Mouse (Mus musculus) brown adipose tissue, adult 24 weeks (tissue): ENCODE measurements around the gene Tgfa. TPM values are rescaled to one million over a fixed set of nuclear protein-coding genes. Genes with fewer than 3 reads are reported as not detected.

Source experiments
- H3K27ac ChIP-seq: fragments of 200-500 bp; replicated peaks from 2 replicates; pipeline ENCODE4 v1.5.1; 2012; ENCODE audit warnings: low read depth, mild to moderate bottlenecking, low read length
- H3K4me1 ChIP-seq: fragments of 200-500 bp; 2 replicates; pipeline ENCODE4 v1.6.1; 2012; ENCODE audit warnings: low read length, mixed read lengths; ENCODE audit not compliant: control insufficient read depth, insufficient read depth, insufficient read length
- H3K4me3 ChIP-seq: fragments of 200-500 bp; 2 replicates; pipeline ENCODE4 v1.5.1; 2012; ENCODE audit warnings: low read depth, mild to moderate bottlenecking, low read length, moderate library complexity; ENCODE audit not compliant: insufficient read depth
- polyA plus RNA-seq: library from polyadenylated mRNA; stranded (reverse); fragments of >200 nt; gene quantifications from 2 replicates; pipeline ENCODE4 v1.2.4, GENCODE M21; 2012; ENCODE audit not compliant: missing spikeins, insufficient read depth, insufficient read length

Gene Tgfa
- polyA plus RNA-seq, 1 experiment: 0.44 TPM

GRCm38 (mm10) chr6:86244866-86245265 is 49.8 kb downstream of the Tgfa start:
- Histone ChIP-seq H3K27ac (no peak overlapping the region), H3K4me3 (no peak overlapping the region), H3K4me1 (peaks cover 7% of the 10 kb centered on the region; the same call in 1 of the 2 replicates)

DNA sequence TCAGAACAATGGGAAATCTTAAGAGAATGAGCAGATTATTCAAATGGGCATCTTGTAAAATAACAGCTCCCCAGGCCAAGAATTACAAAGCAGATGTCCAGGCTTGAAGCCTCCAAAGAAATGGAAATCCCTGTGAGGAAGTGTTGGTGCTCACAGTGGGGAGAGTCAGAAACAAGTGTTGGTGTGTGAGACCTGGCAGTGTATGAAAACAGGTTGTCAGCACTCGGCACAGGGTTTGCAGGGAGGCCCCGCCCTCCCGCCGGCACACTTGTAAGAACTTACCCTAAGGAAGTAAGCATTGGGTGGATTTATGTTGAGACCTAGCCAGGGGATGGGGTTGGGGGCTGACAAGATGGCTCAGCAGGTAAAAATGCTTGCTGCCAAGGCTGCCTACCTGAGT is 50.9 kb downstream of the Tgfa start:
- Histone ChIP-seq H3K4me1 (peaks cover 7% of the 10 kb centered on the region; the same call in 1 of the 2 replicates), H3K4me3 (no peak overlapping the region), H3K27ac (no peak overlapping the region)

- Histone ChIP-seq H3K4me3 (no peak overlapping the region), H3K27ac (no peak overlapping the region), H3K4me1 (peaks cover 7% of the 10 kb centered on the region; the same call in 1 of the 2 replicates)
Observed at GRCm38 (mm10) chr6:86248562-86248961, 53.5 kb downstream of the Tgfa start.

DNA sequence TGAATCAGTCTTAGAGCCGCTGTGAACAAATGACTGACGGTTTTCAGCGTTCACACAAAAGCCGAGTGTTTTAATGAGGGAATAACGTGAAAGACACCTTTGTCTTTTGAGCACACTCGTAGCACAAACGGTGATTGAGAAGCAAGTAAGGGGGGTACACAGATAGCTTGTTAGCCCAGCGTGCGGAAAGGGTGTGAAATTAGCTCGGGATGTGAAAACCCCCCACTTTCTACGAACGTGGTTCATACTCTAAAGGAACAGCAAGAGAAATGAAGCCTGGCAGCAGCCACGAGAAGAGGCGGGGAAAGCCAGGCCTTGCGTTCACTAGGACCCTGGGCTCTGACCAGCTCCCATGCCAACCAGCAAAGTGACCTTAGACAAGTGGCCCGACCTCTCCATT is 54.0 kb downstream of the Tgfa start:
- Histone ChIP-seq H3K4me3 (no peak overlapping the region), H3K4me1 (peaks cover 7% of the 10 kb centered on the region; the same call in 1 of the 2 replicates), H3K27ac (no peak overlapping the region)

DNA sequence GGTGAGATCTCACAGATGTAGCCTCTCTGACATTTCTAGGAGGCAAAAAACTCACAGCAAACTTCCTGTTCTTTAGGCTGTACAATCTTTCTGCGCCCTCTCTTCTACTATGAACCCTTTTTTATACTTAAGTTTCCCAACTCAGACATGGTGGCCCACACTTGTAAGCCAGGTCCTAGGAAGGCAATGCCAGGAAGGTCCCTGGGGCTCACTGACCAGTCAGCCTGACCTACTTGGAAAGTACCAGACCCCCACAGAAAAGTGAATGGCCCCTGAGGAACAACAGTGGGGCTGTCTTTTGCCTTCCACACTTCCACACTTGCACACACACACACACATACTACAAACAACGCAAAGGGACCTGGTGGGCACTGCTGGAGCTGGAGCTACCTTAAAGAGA is 55.2 kb downstream of the Tgfa start:
- Histone ChIP-seq H3K4me3 (no peak overlapping the region), H3K4me1 (peaks cover 7% of the 10 kb centered on the region; the same call in 1 of the 2 replicates), H3K27ac (no peak overlapping the region; the same call in 1 of the 2 replicates)

GRCm38 (mm10) chr6:86250830-86251229 is 55.8 kb downstream of the Tgfa start:
- peaks cover 7% of the 10 kb centered on the region; the same call in 1 of the 2 replicates for H3K4me1 ChIP-seq
- H3K27ac ChIP-seq: no peak overlapping the region
- H3K4me3 ChIP-seq: no peak overlapping the region

DNA sequence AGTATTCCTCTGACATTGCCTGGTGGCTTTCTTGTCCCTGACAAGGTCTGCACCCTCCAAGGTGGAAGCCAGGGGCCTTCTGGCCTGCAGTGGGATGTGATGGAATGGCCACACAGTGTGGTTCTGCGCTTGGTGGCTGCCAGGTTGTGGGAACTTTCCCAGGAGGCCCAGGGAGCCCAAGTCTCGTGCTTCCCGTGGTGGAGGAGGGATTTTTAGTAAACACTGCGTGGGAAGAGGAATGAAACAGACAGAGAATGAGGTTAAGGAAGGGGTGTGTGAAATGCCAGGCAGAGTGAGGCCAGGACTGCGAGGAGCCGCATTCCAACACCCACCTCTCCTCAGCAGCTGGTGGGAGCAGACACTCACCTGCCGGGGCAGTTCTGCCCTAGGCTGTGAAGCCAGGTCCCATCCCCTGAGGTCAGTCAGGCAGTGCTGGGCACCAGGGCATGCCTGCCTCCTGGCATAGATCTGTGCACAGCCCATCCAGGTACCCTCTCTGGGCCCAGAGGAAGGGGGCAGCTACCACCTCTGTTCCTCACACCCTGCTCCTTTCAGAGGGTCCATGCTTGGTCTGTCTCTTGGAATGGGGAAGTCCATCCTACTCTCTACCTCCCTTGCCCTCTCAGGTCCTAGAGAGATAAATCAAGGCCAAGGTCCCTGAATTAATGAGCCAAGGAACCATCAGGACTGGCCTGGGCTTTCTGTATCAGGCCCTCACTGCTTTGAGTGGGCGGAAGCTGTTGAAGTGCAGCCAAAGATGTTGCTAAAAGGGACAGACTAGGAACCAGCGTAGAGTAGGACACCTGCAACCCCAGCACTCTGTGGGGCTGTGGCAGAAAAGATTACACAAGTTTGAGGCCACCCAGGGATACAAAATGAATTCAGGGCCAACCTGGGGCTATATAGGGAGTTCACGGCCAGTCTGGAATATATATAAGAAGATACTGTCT is 57.4 kb downstream of the Tgfa start:
- H3K4me1 ChIP-seq: peaks cover 7% of the 10 kb centered on the region; the same call in 1 of the 2 replicates
- no peak overlapping the region for H3K27ac ChIP-seq
- no peak overlapping the region for H3K4me3 ChIP-seq

DNA sequence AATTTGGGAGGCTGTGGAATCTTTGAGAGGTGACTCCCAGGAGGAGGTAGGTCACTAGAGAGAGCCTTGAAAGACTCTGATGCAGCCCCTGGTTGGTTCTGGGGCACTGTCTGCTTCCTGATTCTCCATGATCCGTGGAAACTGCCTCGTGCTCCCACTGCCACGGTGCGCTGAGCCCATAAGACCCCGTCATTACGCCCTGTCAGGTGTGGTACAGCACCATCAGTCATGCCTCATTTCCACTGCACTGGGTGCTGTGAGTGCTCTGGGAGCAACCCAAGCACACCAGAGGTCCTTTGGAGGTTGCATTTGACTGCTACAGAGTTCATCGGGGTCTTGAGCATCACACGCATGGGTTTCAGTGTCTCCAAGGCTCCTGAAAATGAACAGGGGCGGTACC is 60.9 kb downstream of the Tgfa start:
- Histone ChIP-seq H3K4me3 (no peak overlapping the region), H3K4me1 (no peaks in the 10 kb centered on the region), H3K27ac (no peak overlapping the region)

DNA sequence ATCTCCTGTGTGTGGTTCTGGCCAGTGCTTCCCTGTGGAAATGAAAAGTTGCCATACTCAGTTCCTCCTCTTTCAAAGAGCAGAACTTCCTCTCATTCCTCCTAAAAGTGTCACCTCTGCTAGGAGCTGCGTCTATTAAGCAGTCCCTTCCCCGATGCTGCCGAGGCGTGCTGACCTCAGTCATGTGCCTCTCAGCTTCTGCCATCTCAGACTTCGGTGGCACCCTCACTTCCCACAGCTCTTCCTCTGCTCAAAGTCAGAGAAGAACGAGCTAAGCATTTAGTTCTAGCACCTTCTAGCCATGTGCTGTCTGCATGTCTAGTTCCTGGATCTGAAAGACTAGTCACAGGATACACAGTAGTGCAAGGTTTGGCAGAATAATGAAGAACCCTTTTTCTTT is 64.2 kb downstream of the Tgfa start:
- no peak overlapping the region for H3K27ac ChIP-seq

GRCm38 (mm10) chr6:86260322-86261050 is 65.5 kb downstream of the Tgfa start:
- H3K4me3 ChIP-seq: no peak overlapping the region
- H3K4me1 ChIP-seq: no peaks in the 10 kb centered on the region
- no peak overlapping the region for H3K27ac ChIP-seq

More for the DNA sequence above, 64.2 kb downstream of the Tgfa start:
- no peak overlapping the region for H3K4me3 ChIP-seq
- H3K4me1 ChIP-seq: no peaks in the 10 kb centered on the region

- Histone ChIP-seq H3K4me1 (peaks cover 1% of the 10 kb centered on the region; the same call in 1 of the 2 replicates), H3K4me3 (no peak overlapping the region)
Observed at GRCm38 (mm10) chr6:86266786-86267185, 71.8 kb downstream of the Tgfa start.

DNA sequence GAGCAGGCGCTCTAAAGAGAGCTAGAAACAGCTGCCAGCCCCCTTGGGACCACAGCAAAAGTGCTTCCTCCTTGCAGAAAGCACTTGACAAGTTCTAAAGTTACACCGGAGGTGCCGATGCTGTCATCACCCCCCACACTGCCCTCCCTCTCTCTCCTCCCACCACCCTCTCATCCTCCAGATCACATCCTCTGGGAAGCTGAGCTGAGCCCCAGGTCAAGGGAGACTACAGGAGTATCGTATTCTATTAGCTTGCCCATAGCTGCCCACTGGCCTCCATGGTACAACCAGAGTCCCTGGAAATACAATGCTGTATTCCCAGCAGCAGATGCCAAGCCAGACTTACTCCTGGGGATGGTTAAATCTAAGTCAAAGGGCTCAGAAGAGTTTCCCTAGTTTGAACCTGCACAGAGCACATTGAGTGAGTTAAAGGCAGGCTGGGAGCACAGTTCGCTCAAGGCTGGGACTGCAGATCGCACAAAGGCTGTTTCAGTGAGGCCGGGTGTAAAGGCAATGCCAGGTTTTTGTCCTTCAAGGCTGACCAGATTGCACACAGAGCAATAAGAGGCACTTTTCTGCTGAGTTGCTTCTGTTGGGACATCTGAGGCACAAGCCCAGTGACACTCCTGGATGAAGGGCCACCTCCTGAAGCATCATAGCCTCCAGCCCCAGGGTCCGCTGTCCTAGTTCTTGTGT is 75.5 kb downstream of the Tgfa start:
- H3K4me1 ChIP-seq: peaks cover 2% of the 10 kb centered on the region; the same call in 1 of the 2 replicates
- no peak overlapping the region for H3K27ac ChIP-seq
- H3K4me3 ChIP-seq: no peak overlapping the region

More at GRCm38 (mm10) chr6:86266786-86267185, 71.8 kb downstream of the Tgfa start:
- H3K27ac ChIP-seq: no peak overlapping the region

- Histone ChIP-seq H3K4me1 (peaks cover 2% of the 10 kb centered on the region; the same call in 1 of the 2 replicates), H3K4me3 (no peak overlapping the region), H3K27ac (no peak overlapping the region)
Observed at GRCm38 (mm10) chr6:86271130-86271529, 76.1 kb downstream of the Tgfa start.

GRCm38 (mm10) chr6:86275704-86276103 is 80.7 kb downstream of the Tgfa start:
- Histone ChIP-seq H3K4me1 (peaks cover 2% of the 10 kb centered on the region; the same call in 1 of the 2 replicates), H3K27ac (no peak overlapping the region)

DNA sequence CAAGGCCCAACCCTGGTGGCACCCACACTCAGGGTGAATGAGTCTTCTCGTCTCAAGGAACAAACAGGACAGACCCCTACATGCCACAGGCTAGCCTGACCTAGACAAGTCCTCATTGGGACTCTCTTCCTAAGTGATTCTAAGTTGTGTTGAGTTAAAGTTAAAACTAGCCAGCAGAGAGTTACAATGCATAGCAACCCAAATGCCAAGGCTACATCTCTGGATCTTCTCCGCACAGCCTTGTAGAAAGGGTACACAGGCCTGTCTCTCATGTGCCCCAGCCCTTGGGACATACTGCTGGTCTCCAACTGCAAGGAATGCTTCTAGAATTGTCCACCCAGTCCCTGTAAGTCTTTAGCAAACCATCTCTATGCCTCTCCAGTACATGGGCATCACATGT is 81.8 kb downstream of the Tgfa start:
- Histone ChIP-seq H3K4me3 (no peak overlapping the region), H3K4me1 (0 out of 2 replicates have a peak, but pooled peaks cover under 1% of the 10 kb centered on the region), H3K27ac (no peak overlapping the region)

More at GRCm38 (mm10) chr6:86275704-86276103, 80.7 kb downstream of the Tgfa start:
- H3K4me3 ChIP-seq: no peak overlapping the region
